Mouse (Mus musculus) bone marrow macrophage, adult 2 months (primary cell): ENCODE measurements at regions not wholly inside any gene's neighbourhood (a gene's known extent, or its start where the extent isn't known, plus 50 kb on each side); places are given as distances from the start of the nearest gene placed in this dataset.

Experiments used
- CTCF ChIP-seq: IDR thresholded peaks from 2 replicates; pipeline ENCODE4 v1.5.1; 2012; ENCODE audit warnings: low read depth, mild to moderate bottlenecking, low read length, moderate library complexity
- POLR2A ChIP-seq: IDR thresholded peaks from 2 replicates; pipeline ENCODE4 v1.6.1; 2012; ENCODE audit warnings: mild to moderate bottlenecking, low read depth, low read length, borderline replicate concordance

DNA sequence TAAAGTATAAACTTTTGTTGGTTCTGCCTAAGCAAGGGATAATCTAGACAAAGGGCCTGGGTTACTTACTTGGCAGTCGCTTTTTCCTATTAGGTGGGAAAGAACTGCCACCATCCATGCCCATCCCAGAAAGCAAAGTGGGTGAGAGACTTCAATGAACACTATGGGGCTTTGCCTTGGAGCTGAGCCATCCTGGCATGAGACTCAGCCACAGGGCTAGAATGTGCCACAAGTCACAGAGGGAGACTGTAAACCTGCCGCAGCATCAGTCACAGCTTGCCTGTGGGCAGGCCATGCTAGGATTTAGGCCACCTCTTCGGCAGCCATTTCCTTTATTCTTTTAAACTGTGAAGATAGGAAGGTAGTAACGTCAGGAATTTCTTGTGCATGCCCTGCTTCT lies 72.9 kb upstream of the Zcchc13 start:
- TF ChIP-seq CTCF (no peak), POLR2A (no peak)
